Mouse (Mus musculus) forebrain, embryonic 13.5 days (tissue): ENCODE measurements around the gene Gm20388. TPM values are rescaled to one million over a fixed set of nuclear protein-coding genes. Genes with fewer than 3 reads are reported as not detected.

Experiments
- ATAC-seq: fragments of 200-750 bp; cut with Nextera tagmentation; 2 replicates; pipeline ENCODE4 v1.8.0; 2017
- H3K27ac ChIP-seq: fragments of 300-500 bp; sonication (generic); 2 replicates; pipeline ENCODE4 v1.5.1; 2015; ENCODE audit warnings: inconsistent platforms, mild to moderate bottlenecking, moderate library complexity
- H3K27me3 ChIP-seq: fragments of 300-500 bp; sonication (generic); 2 replicates; pipeline ENCODE4 v1.6.1; 2015; ENCODE audit warnings: mild to moderate bottlenecking, inconsistent platforms
- H3K36me3 ChIP-seq: fragments of 300-500 bp; sonication (generic); 2 replicates; pipeline ENCODE4 v1.6.1; 2015; ENCODE audit warnings: mild to moderate bottlenecking, inconsistent platforms; ENCODE audit not compliant: poor library complexity, severe bottlenecking
- H3K4me1 ChIP-seq: fragments of 300-500 bp; sonication (generic); 2 replicates; pipeline ENCODE4 v1.6.1; 2015; ENCODE audit warnings: inconsistent platforms
- H3K4me2 ChIP-seq: fragments of 300-500 bp; sonication (generic); 2 replicates; pipeline ENCODE4 v1.6.1; 2015; ENCODE audit warnings: inconsistent platforms, mild to moderate bottlenecking, moderate library complexity
- H3K4me3 ChIP-seq: fragments of 300-500 bp; sonication (generic); 2 replicates; pipeline ENCODE4 v1.5.1; 2015; ENCODE audit warnings: mild to moderate bottlenecking, inconsistent platforms
- H3K9ac ChIP-seq: fragments of 300-500 bp; sonication (generic); 2 replicates; pipeline ENCODE4 v1.6.1; 2015; ENCODE audit warnings: mild to moderate bottlenecking, inconsistent platforms
- H3K9me3 ChIP-seq: fragments of 300-500 bp; sonication (generic); replicated peaks from 2 replicates; pipeline ENCODE4 v1.6.1; 2016; ENCODE audit warnings: inconsistent platforms
- WGBS: fragments of 180-500 bp; shearing (Covaris S2); methylation state at CpG from one replicate; pipeline ENCODE4 v1.1.7; 2015; 5-methylcytosine and 5-hydroxymethylcytosine counted together
- polyA plus RNA-seq: library from polyadenylated mRNA; unstranded; fragments of >200 nt; fragmentation: Nextera tagmentation; extraction: Ambion mirVana; gene quantifications from 2 replicates; pipeline ENCODE4 v1.2.1, GENCODE M21; 2015

Gm20388 gene
- polyA plus RNA-seq, 1 experiment from 2014 or later, result 5.6 TPM

DNA sequence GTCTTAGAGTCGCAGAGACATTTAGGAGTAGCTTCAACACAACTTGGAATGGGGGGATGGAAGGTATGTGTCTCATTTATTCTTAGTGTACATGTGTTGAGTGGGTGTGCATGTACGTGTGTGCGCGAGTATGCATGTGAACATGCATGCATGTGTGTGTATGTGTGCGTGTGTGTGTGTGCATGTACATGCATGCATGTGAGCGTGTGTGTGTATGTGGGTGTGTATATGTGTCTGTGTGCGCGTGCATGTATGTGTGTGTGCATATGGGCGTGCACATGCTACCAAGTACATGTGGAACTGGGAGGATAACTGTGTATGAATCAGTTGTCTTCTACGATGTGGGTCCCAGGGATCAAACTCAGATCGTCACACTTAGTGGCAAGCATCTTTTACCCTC is 2826.0 kb downstream of the Gm20388 start:
- Histone ChIP-seq H3K4me1 (peaks cover 80% of the 10 kb centered on the region), H3K9ac (no peak overlapping the region), H3K27ac (peak overlapping the region; percentile 85; the same call in 1 of the 2 replicates), H3K27me3 (peaks cover 15% of the 10 kb centered on the region; the same call in 1 of the 2 replicates), H3K36me3 (no peaks in the 10 kb centered on the region), H3K4me2 (no peak overlapping the region), H3K4me3 (no peak overlapping the region), H3K9me3 (no peaks in the 10 kb centered on the region)
- no peak for ATAC-seq
- 90% methylated on average over 11 of the region's 11 CpGs for WGBS

DNA sequence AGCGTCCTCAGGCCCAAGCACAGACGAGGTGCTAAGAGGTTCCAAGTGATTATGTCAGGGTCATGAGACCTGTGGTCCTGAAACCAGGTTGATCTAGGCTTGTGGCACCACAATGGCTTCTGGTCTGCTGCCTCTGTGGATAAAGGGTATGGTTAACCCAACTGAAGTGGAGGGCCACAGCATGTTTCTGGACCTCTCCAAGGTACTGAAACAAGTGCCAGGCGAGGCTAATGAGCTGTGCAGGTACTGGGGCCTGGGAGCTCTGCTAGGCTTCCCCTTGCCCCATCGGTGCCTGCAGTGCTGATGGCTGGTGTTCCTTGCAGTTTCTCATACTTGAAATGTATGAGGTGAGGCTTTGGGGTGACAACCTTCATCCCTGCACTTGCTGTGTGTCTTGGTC is 2826.4 kb downstream of the Gm20388 start:
- H3K9ac ChIP-seq, result no peak overlapping the region
- no peaks in the 10 kb centered on the region for H3K9me3 ChIP-seq
- peak overlapping the region; percentile 85 for H3K27ac ChIP-seq
- H3K4me1 ChIP-seq, result peaks cover 85% of the 10 kb centered on the region
- ATAC-seq, result no peak
- H3K4me3 ChIP-seq, result no peak overlapping the region
- 46% methylated on average over 4 of the region's 4 CpGs for WGBS
- H3K4me2 ChIP-seq, result no peak overlapping the region
- H3K27me3 ChIP-seq, result peaks cover 16% of the 10 kb centered on the region; the same call in 1 of the 2 replicates
- no peaks in the 10 kb centered on the region for H3K36me3 ChIP-seq

DNA sequence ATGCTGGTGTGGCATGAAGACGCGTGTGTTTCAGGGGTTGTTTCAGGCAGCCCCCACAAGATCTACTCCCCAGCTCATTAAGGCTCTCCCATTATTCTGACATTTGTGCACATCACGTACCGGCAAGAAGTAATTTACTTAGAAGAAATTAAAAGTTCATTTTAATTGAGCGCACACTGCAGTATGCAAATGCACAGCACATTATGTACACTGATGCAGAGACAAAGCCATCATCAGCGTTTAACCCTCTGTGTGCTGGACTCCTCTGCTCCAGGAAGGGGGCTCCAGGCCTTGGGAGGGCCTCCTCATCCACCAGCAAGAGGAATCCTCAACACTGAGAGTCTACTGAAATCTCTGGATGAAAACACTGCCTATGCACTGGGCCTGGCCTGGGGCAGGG is 2827.2 kb downstream of the Gm20388 start:
- no peak overlapping the region for H3K4me2 ChIP-seq
- H3K9ac ChIP-seq, result no peak overlapping the region
- H3K36me3 ChIP-seq, result no peaks in the 10 kb centered on the region
- no peaks in the 10 kb centered on the region for H3K9me3 ChIP-seq
- H3K27me3 ChIP-seq, result peaks cover 16% of the 10 kb centered on the region; the same call in 1 of the 2 replicates
- peak overlapping the region; percentile 85 for H3K27ac ChIP-seq
- no peak overlapping the region for H3K4me3 ChIP-seq
- peaks cover 93% of the 10 kb centered on the region for H3K4me1 ChIP-seq
- ATAC-seq, result peak; percentile 54
- 47% methylated on average over 6 of the region's 6 CpGs for WGBS

DNA sequence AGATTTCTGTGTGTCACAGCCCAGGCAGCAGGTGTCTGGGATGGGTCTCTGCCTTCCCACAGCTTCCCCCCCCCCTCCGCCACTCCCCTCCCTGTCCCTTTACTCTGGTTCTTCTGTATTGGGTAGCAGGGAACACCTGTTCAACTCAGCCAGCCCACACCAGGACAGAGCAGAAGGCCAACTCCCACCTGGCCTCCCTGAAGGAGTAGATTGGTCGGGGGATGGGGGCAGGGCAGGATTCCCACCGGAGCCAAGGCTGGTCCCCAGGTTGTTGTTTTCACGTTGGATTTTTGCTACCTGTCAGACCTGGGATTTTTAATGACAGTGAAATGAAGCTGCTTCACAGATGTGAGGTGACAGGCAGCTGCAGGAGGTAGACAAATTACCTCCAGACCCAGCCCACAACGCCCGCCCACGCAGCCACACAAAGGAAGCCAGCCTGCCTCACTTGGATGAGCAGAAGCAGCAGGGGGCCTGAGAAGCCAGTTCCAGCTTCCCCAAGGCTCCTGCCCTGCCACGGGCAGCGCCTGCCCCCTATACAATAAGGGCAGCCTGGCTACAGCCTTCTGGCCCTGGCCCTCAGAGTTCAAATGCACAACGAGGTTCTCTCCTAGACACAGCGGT is 2828.6 kb downstream of the Gm20388 start:
- Histone ChIP-seq H3K27ac (peak overlapping the region; percentile 85), H3K4me1 (peaks cover 99% of the 10 kb centered on the region), H3K9me3 (no peaks in the 10 kb centered on the region), H3K9ac (peak overlapping the region; percentile 17; the same call in 1 of the 2 replicates), H3K36me3 (no peaks in the 10 kb centered on the region), H3K27me3 (peaks cover 11% of the 10 kb centered on the region; the same call in 1 of the 2 replicates), H3K4me3 (no peak overlapping the region), H3K4me2 (no peak overlapping the region)
- no peak for ATAC-seq
- WGBS, result 24% methylated on average over 11 of the region's 11 CpGs

DNA sequence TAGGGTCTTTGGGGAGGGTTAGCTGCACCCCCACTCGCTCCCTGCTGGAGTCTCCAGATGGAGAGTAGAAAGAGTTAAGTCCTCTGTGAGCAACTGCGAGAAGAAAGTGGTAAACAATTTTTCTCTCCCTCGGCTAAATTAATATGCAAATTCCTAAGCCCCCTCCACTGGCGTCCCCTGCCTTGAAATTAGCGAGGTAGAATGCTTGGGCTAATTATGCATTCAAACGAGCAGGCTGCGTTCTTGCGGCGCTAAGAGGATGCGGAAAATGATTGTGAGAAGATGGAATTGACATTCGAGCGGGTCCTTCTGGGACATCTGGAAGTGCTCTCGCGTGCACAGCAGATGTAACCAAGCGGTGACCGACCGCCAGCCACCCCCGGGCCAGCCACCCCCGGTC is 2831.8 kb downstream of the Gm20388 start:
- Histone ChIP-seq H3K9ac (no peak overlapping the region), H3K27me3 (peaks cover 6% of the 10 kb centered on the region; the same call in 1 of the 2 replicates), H3K9me3 (no peaks in the 10 kb centered on the region), H3K27ac (peak overlapping the region; percentile 99), H3K36me3 (no peaks in the 10 kb centered on the region), H3K4me2 (peak overlapping the region; percentile 47), H3K4me1 (peaks cover 99% of the 10 kb centered on the region), H3K4me3 (no peak overlapping the region)
- ATAC-seq, result peak; percentile 59
- WGBS, result 3% methylated on average over 19 of the region's 19 CpGs

DNA sequence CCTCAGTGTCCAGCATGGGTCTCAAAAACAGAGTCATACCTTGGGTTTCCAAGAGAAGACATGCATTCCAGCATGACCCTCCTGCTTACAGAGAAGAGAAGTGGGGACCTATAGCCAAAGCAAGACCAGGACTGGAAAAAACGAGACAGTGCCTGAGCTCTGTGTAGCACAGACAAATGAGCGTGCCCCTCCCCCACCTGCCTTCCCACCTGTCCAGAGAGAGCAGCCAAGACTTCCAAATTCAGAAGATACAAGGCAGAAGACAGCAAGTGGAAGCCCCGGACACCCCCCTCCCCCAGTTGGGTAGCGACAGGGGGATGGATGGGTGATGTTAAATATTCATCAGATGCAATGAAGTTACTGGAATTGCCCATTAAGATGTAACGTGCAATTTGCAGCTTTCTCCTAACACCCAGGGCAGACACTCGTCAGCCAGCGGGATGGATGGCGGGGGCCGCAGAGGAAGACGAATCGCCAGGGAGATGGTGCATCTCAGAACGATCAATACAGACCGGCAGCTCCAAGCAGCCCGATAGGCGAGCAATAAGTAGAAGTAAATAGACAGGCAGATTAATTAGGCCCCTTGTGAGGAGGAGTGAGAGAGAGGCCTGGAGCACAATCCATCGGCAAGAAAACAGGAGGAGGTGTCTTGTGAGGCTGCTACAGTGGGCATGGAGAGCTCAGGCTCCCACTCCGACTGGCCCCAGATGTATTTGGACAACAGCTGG is 2834.5 kb downstream of the Gm20388 start:
- H3K4me3 ChIP-seq, result 0 out of 2 replicates have a peak overlapping the region, but pooled peaks have one; percentile 6

DNA sequence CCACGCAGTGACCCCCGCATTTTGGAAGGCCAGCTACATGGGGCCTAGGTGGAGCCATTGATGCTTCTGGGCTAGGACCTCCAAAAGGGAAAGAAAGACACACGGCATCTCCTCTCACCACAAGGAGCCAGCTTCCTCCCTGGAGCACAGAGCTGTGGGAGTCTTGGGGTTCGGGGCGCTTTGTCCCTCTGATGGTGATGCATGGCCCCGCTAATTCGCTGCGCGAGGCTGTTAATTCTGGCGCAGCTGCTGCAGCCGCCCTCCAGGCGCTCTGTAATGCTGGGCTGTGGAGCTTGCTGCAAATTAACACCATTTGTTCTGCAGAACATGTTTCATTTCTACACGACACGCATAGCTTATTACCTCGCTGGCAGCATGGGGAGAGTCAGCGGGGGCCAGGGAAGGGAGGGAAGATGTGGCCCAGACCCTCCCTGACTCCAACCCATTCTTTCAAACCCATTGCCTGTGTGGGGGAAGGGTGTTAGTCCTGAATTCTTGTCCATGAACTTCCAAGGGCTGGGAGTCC is 2835.2 kb downstream of the Gm20388 start:
- Histone ChIP-seq H3K9me3 (no peaks in the 10 kb centered on the region), H3K36me3 (no peaks in the 10 kb centered on the region), H3K9ac (peak overlapping the region; percentile 58), H3K4me3 (0 out of 2 replicates have a peak overlapping the region, but pooled peaks have one; percentile 6), H3K27ac (peak overlapping the region; percentile 99), H3K4me2 (peak overlapping the region; percentile 53), H3K27me3 (peaks cover 6% of the 10 kb centered on the region; the same call in 1 of the 2 replicates), H3K4me1 (peaks cover 97% of the 10 kb centered on the region)
- 4% methylated on average over 16 of the region's 16 CpGs for WGBS
- peak; percentile 74 for ATAC-seq

More for the DNA sequence above, 2834.5 kb downstream of the Gm20388 start:
- peaks cover 6% of the 10 kb centered on the region; the same call in 1 of the 2 replicates for H3K27me3 ChIP-seq
- H3K9me3 ChIP-seq, result no peaks in the 10 kb centered on the region
- peaks cover 97% of the 10 kb centered on the region for H3K4me1 ChIP-seq
- peak overlapping the region; percentile 99 for H3K27ac ChIP-seq
- 13% methylated on average over 17 of the region's 17 CpGs for WGBS
- H3K9ac ChIP-seq, result peak overlapping the region; percentile 58
- H3K36me3 ChIP-seq, result no peaks in the 10 kb centered on the region
- ATAC-seq, result peak; percentile 34; the same call in 1 of the 2 replicates
- H3K4me2 ChIP-seq, result peak overlapping the region; percentile 53

DNA sequence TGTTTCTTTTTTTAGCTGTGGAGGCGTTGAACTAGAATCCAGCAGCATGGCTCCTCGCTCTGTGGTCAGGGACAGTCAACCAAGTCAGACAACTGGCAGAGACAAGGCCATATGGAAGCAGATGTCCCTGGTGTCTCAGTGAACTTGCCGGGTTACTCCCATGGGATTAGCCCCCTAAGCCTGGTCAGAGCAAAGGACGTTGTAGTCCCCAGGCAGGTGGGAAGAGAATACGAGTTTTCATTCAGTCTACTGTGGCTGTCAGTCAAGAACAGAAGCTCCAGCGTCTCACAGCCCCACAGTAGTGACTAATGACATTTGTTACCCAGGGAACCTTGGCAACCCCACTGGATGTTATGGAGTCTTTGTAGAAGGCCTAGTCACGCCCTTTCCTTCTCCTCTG is 2835.8 kb downstream of the Gm20388 start:
- ATAC-seq, result no peak
- Histone ChIP-seq H3K36me3 (no peaks in the 10 kb centered on the region), H3K4me1 (peaks cover 98% of the 10 kb centered on the region), H3K9me3 (no peaks in the 10 kb centered on the region), H3K4me3 (no peak overlapping the region), H3K9ac (0 out of 2 replicates have a peak overlapping the region, but pooled peaks have one; percentile 16), H3K4me2 (peak overlapping the region; percentile 53), H3K27ac (peak overlapping the region; percentile 99), H3K27me3 (peaks cover 2% of the 10 kb centered on the region; the same call in 1 of the 2 replicates)
- 33% methylated on average over 7 of the region's 7 CpGs for WGBS

DNA sequence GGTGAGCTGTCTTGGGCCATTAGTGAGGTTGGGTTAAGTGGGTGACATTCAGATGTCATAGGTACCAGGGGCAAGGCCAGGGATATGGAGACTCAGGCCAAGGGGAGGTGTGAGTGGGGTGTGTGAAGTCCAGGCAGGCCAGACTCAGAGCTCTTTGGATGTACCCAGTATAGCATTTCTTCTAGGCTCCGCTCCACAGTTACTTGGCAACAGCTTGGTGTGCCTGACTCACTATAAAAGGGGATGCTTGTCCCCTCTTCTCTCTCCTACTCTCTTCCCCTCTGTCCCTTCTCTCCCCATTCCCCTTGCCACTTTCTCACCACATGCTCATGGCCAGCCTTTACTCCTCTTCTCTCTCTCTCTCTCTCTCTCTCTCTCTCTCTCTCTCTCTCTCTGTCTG is 2837.2 kb downstream of the Gm20388 start:
- Histone ChIP-seq H3K4me2 (no peak overlapping the region), H3K27ac (no peak overlapping the region), H3K9ac (no peak overlapping the region), H3K9me3 (no peaks in the 10 kb centered on the region), H3K4me1 (peaks cover 98% of the 10 kb centered on the region), H3K27me3 (no peaks in the 10 kb centered on the region; the same call in 1 of the 2 replicates), H3K36me3 (no peaks in the 10 kb centered on the region), H3K4me3 (no peak overlapping the region)
- 100% methylated on average over 1 of the region's 1 CpGs for WGBS
- ATAC-seq, result no peak

DNA sequence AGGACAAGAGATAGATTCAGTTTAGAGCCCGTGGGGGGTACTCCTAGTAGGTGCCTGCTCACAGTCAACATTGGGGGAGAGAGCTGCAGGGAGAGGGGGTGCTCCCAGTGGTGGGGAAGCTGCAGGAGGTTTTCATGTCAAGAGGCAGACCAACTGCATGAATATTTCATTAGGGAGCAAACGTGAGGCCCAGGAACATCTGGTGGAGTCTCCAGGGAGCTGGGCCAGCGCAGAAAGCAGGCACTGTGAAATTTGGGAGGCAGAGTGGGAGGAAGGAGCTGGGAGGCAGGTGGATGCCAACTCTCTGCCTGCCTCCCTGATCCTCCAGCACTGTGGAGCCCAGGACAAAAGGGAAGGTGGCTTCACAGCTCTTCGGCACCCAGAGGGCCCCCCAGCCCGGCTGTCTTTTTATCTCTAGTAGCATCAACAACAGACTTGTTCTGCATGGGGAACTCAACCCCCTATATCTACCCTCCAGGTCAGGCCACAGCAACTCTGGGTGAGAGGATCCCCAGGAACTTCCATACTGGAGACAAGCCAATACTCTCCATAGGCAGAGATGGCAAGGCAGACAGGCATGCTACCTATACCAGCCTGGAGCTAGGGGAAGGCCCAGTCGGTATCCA is 2838.8 kb downstream of the Gm20388 start:
- 52% methylated on average over 6 of the region's 6 CpGs for WGBS
- no peaks in the 10 kb centered on the region for H3K9me3 ChIP-seq
- H3K4me3 ChIP-seq, result no peak overlapping the region
- no peaks in the 10 kb centered on the region for H3K36me3 ChIP-seq
- no peak overlapping the region for H3K9ac ChIP-seq
- ATAC-seq, result no peak
- peaks cover 86% of the 10 kb centered on the region for H3K4me1 ChIP-seq
- H3K27ac ChIP-seq, result peak overlapping the region; percentile 64
- H3K27me3 ChIP-seq, result peaks cover 8% of the 10 kb centered on the region; the same call in 1 of the 2 replicates
- 0 out of 2 replicates have a peak overlapping the region, but pooled peaks have one; percentile 4 for H3K4me2 ChIP-seq

DNA sequence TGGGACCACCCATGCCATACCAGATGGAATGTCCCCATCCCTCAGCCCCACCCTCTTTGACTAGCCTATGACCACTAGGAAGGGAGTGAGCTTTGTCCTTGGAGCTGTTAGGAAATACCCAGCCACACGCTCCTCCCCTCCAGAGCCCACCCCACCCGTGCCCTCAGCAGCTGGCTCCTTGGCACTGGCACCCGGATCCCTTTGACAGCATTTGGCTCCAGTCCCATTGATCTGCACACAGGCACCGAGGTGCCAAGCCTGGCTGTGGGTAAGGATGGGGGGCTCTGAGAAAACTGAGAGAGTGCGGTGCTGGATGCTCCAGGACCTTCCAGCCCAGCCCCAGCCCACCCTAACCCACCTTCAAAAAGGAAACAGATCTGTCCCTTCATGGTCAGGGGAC is 2840.7 kb downstream of the Gm20388 start:
- no peaks in the 10 kb centered on the region for H3K9me3 ChIP-seq
- H3K4me2 ChIP-seq, result peak overlapping the region; percentile 43
- WGBS, result 35% methylated on average over 5 of the region's 5 CpGs
- peak overlapping the region; percentile 87 for H3K27ac ChIP-seq
- peak; percentile 83 for ATAC-seq
- peak overlapping the region; percentile 22 for H3K4me3 ChIP-seq
- 0 out of 2 replicates have a peak, but pooled peaks cover 11% of the 10 kb centered on the region for H3K27me3 ChIP-seq
- no peaks in the 10 kb centered on the region for H3K36me3 ChIP-seq
- H3K4me1 ChIP-seq, result peaks cover 67% of the 10 kb centered on the region
- peak overlapping the region; percentile 35; the same call in 1 of the 2 replicates for H3K9ac ChIP-seq
